In the genomic region with DNA sequence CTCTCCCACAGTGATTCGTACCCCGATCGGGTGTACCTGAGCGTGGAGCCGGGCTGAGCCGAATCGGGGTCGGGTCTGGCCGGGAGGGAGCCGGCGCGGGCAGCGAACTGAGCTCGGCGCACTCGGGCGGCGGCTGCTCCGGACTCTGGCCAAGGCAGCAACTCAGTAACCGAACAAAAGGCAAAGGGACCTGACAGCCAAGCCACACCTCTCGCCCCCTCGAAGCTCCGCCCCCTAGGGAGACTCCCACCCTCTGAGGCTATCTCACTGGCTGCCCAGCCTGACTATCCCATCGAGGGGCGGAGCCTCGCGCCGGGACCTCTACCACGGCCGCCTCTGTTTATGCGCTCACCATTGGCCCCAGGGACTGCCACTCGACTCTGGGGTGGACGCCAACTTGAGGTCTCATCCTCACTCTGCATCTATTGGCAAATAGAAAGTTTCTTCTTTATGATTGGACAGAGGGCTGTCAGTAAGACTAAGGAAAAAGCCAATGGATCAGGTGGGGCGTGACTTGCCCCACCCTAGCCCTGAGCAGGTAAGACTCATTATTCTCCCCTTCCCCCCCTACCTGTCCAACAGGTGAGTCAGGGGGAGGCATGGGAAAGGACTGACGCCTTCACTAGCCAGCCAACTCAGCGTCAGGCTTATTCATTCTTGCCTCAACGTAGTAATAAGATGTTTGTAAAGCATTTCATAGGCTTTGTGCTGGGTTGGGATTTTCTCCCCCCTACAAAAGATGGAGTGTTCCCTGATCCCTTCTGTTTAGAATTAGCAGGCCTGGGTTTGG, we compare ENCODE assay signal across 7 mouse cellular contexts. TPM values are rescaled to one million over a fixed set of nuclear protein-coding genes. Genes with fewer than 3 reads are reported as not detected.
DNase-seq lines count a peak whose midpoint lies in the region; ATAC-seq lines count a peak whose summit lies in the region.

A gene (minus strand): TSS at position 164 of the 790 bp plus-strand sequence.

- WGBS in intestine, embryonic 16.5 days: under 1% methylated on average over 37 of the region's 37 CpGs
- under 1% methylated on average over 37 of the region's 37 CpGs for WGBS in midbrain, embryonic 11.5 days

- intact Hi-C loops in left cerebral cortex, postnatal 36 days (cut with DNase I): no loop called here

- H3K9ac ChIP-seq in intestine, embryonic 16.5 days (ENCODE audit: low read depth, low read length): peak within 1 kb of the TSS; percentile 95
- H3K9ac ChIP-seq in midbrain, embryonic 11.5 days (ENCODE audit: low read length): peak within 1 kb of the TSS; percentile 63

- H3K27me3 ChIP-seq in intestine, embryonic 16.5 days (replicated peaks; ENCODE audit: control insufficient read depth, insufficient read depth, low read length): no peaks in the 10 kb centered on the region
- H3K27me3 ChIP-seq in midbrain, embryonic 11.5 days (ENCODE audit: control insufficient read depth, insufficient read depth, low read length): peaks cover 22% of the 10 kb centered on the region

- H3K9me3 ChIP-seq in intestine, embryonic 16.5 days (ENCODE audit: control insufficient read depth, low read length): no peaks in the 10 kb centered on the region
- H3K9me3 ChIP-seq in midbrain, embryonic 11.5 days (ENCODE audit: control insufficient read depth, low read length): no peaks in the 10 kb centered on the region

- peak within 1 kb of the TSS; percentile 84 for H3K4me3 ChIP-seq in intestine, embryonic 16.5 days (ENCODE audit: low read length)
- peak within 1 kb of the TSS; percentile 52 for H3K4me3 ChIP-seq in midbrain, embryonic 11.5 days (ENCODE audit: low read depth, low read length)

- ATAC-seq in intestine, embryonic 16.5 days: peak; percentile 96
- ATAC-seq in midbrain, embryonic 11.5 days (ENCODE audit: low FRiP score): peak; percentile 97

- peak within 1 kb of the TSS; percentile 62 for H3K4me2 ChIP-seq in intestine, embryonic 16.5 days (ENCODE audit: low read depth, low read length)
- peak within 1 kb of the TSS; percentile 60 for H3K4me2 ChIP-seq in midbrain, embryonic 11.5 days

- peak; percentile 100 for DNase-seq in adrenal gland, adult 8-10 months
- peak; percentile 99 for DNase-seq in embryo, embryonic 9.5 days (ENCODE audit: extremely low spot score)
- DNase-seq in gastrocnemius, postnatal 4 days (ENCODE audit: low spot score in 2 of 2): peak; percentile 97 to 99
- DNase-seq in left cerebral cortex, postnatal 36 days (ENCODE audit: low spot score in 2 of 2): peak; percentile 99 to 100
- peak; percentile 99 for DNase-seq in midbrain, embryonic 11.5 days (ENCODE audit: low spot score, missing footprints)
- DNase-seq in skeletal muscle tissue, adult 2 months (ENCODE audit: low read depth, low spot score): peak; percentile 99

- H3K36me3 ChIP-seq in intestine, embryonic 16.5 days (ENCODE audit: control insufficient read depth, insufficient read depth, low read length): no peaks in the 10 kb centered on the region
- H3K36me3 ChIP-seq in midbrain, embryonic 11.5 days (ENCODE audit: control insufficient read depth, insufficient read depth, low read length): no peaks in the 10 kb centered on the region

- peaks cover 58% of the 10 kb centered on the region for H3K4me1 ChIP-seq in intestine, embryonic 16.5 days (ENCODE audit: control insufficient read depth, insufficient read depth, low read length)
- H3K4me1 ChIP-seq in midbrain, embryonic 11.5 days (ENCODE audit: control insufficient read depth, insufficient read depth, low read length): 0 out of 2 replicates have a peak, but pooled peaks cover 3% of the 10 kb centered on the region

- H3K27ac ChIP-seq in intestine, embryonic 16.5 days (ENCODE audit: low read length): peak within 1 kb of the TSS; percentile 99
- no peak within 1 kb of the TSS for H3K27ac ChIP-seq in midbrain, embryonic 11.5 days (ENCODE audit: low read depth, low read length)

RNA-seq across cellular contexts. Expression of the gene that starts here (rescaled TPM):
- total RNA-seq in adrenal gland, adult 8-10 months (2022): 100 to 1,000 TPM in 1 of 4 experiments, 10 to 100 TPM in 3; 57.5 to 101 (median 82.0) TPM
- total RNA-seq in gastrocnemius, postnatal 4 days (2021): 10 to 100 TPM; 80.4 to 91.4 TPM
- polyA plus RNA-seq in intestine, embryonic 16.5 days (2015; fragmentation: Nextera tagmentation; extraction: Ambion mirVana): 165 and 179 TPM in 2 replicates
- total RNA-seq in left cerebral cortex, postnatal 36 days (2021): 10 to 100 TPM; 44.1 to 49.2 TPM
- polyA plus RNA-seq in midbrain, embryonic 11.5 days (2014; fragmentation: Nextera tagmentation; extraction: Ambion mirVana): 23.5 and 25.2 TPM in 2 replicates
